Mouse (Mus musculus) pancreas, adult 10 weeks (tissue): Measurements from ENCODE around the gene Klk7. TPM values are rescaled to one million over a fixed set of nuclear protein-coding genes. Genes with fewer than 3 reads are reported as not detected.

ENCODE experiments used
- polyA plus RNA-seq: library from polyadenylated mRNA; stranded (reverse); fragments of 350-450 nt; fragmentation: Illumina TruSeq; extraction: RNeasy Lipid Tissue Mini Kit (QIAGEN cat#74804); gene quantifications from one replicate; pipeline ENCODE4 v1.2.3, GENCODE M21; 2015; ENCODE audit warnings: low read depth, low replicate concordance; ENCODE audit not compliant: insufficient read depth

Klk7 gene
- not detected for polyA plus RNA-seq

GRCm38 (mm10) chr7:43810994-43811393, at the start of gene Klk7:
Gene Klk7 (plus strand): TSS chr7:43811294.

DNA sequence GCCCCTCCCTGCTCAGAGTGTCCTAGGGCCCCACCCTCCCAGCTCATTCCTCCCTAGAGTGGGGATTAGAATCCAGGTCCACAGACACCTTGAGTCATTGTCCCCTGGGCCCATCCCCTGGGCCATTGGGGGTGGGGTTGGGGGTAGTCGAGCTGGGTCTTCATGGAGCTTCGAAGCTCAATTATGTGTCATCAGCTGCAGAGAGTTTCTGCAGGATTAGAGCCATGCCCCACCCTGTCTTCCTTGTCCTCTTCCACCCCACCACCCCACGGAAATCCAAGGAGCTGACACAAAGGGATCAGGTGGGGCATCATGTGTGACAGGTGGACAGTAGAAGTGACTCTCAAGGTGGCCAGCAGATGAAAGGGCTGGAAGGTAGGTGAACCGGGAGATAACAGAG, 42.5 kb upstream of the Klk7 start, which contains the start of gene Klk12:
Klk12 (plus strand) TSS at position 301 of the 400 bp plus-strand sequence.

GRCm38 (mm10) chr7:43774364-43774763, 36.7 kb upstream of the Klk7 start, which contains the start of gene Klk11:
Gene Klk11 (plus strand): TSS chr7:43774604.

GRCm38 (mm10) chr7:43780746-43781145, 30.3 kb upstream of the Klk7 start, which contains the start of gene Klk10:
Gene Klk10 (plus strand): TSS chr7:43781035.

GRCm38 (mm10) chr7:43791591-43791990, 19.5 kb upstream of the Klk7 start, which contains the start of gene Klk9:
Gene Klk9 (plus strand): TSS chr7:43791891.

GRCm38 (mm10) chr7:43797333-43797769, 13.7 kb upstream of the Klk7 start, which contains the start of gene Klk8:
Gene Klk8 (plus strand): TSS chr7:43797577.

DNA sequence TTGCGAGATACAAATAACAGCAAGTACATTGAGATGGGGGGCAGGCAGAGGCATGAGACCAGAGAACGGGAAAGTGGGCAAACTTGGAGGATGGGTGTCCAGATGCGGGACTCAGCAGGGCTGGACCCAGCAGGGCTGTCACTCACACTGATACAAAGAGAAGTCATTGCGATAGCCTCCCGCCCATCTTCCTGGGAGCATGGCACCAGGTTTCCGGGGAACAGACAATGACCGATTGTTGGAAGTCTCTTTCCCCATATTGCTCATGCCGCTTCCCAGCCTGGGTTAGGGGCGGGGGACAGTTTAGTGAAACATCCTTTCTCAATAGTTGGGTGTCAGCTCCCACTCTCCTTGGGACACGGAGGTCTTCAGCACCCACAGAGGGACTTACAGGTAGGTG, 13.1 kb downstream of the Klk7 start, which contains the start of gene Klk6:
Klk6 (plus strand) TSS at position 301 of the 400 bp plus-strand sequence.

GRCm38 (mm10) chr7:43841701-43842100, 30.6 kb downstream of the Klk7 start, which contains the start of gene Klk5:
Gene Klk5 (plus strand): TSS chr7:43841971.

Other genes starting within 250 kb of the Klk7 start
- gene Zfp658, start 249.0 kb upstream of the Klk7 start, polyA plus RNA-seq, result 2.8 TPM
- gene Zfp719, start 231.7 kb upstream of the Klk7 start, polyA plus RNA-seq, result 1.9 TPM
- not detected for gene Zfp819, start 204.1 kb upstream of the Klk7 start, polyA plus RNA-seq
- not detected for gene Ceacam18, start 176.6 kb upstream of the Klk7 start, polyA plus RNA-seq
- gene Siglece, start 151.1 kb upstream of the Klk7 start, polyA plus RNA-seq, result not detected
- 2.3 TPM for gene Ctu1, start 139.3 kb upstream of the Klk7 start, polyA plus RNA-seq
- not detected for gene Klk14, start 120.9 kb upstream of the Klk7 start, polyA plus RNA-seq
- gene Klk13, start 98.7 kb upstream of the Klk7 start, polyA plus RNA-seq, result not detected
- gene Klk12, start 42.4 kb upstream of the Klk7 start, polyA plus RNA-seq, result not detected
- not detected for gene Klk11, start 36.7 kb upstream of the Klk7 start, polyA plus RNA-seq
- gene Klk10, start 30.3 kb upstream of the Klk7 start, polyA plus RNA-seq, result not detected
- gene Klk9, start 19.4 kb upstream of the Klk7 start, polyA plus RNA-seq, result not detected
- gene Klk8, start 13.7 kb upstream of the Klk7 start, polyA plus RNA-seq, result 2.5 TPM
- not detected for gene Klk6, start 13.2 kb downstream of the Klk7 start, polyA plus RNA-seq
- gene Klk5, start 30.7 kb downstream of the Klk7 start, polyA plus RNA-seq, result not detected
- gene Klk4, start 69.9 kb downstream of the Klk7 start, polyA plus RNA-seq, result not detected
- gene Klk15, start 122.4 kb downstream of the Klk7 start, polyA plus RNA-seq, result not detected
- gene Klk1b8, start 139.4 kb downstream of the Klk7 start, polyA plus RNA-seq, result 4.6 TPM
- gene Klk1b1, start 155.5 kb downstream of the Klk7 start, polyA plus RNA-seq, result not detected
- not detected for gene Klk1b9, start 164.8 kb downstream of the Klk7 start, polyA plus RNA-seq
- gene Klk1b11, start 184.6 kb downstream of the Klk7 start, polyA plus RNA-seq, result 4.9 TPM
- gene Klk1b26, start 200.9 kb downstream of the Klk7 start, polyA plus RNA-seq, result 1.6 TPM
- 1.0 TPM for gene Klk1b27, start 241.0 kb downstream of the Klk7 start, polyA plus RNA-seq